Mouse (Mus musculus) ES-Bruce4 (cell line): ENCODE results near the gene Serac1.

ENCODE experiments used
- CTCF ChIP-seq: IDR thresholded peaks from one replicate; pipeline ENCODE4 v1.8.1; 2011; ENCODE audit warnings: low read depth, low read length
- POLR2A ChIP-seq: IDR thresholded peaks from one replicate; pipeline ENCODE4 v1.8.1; 2011; ENCODE audit warnings: low read length; ENCODE audit not compliant: insufficient read depth

GRCm38 (mm10) chr17:6117917-6118316 lies 38.4 kb upstream of the Serac1 start:
- TF ChIP-seq CTCF (no peak), POLR2A (no peak)
